Mouse (Mus musculus): Measurements from ENCODE around the gene Rmi2.
"Not testable (repeated sequence)": the region's sequence is repeated elsewhere in the genome, so short reads cannot be mapped to it uniquely, and the experiment has no call there.

Gene Rmi2

DNA sequence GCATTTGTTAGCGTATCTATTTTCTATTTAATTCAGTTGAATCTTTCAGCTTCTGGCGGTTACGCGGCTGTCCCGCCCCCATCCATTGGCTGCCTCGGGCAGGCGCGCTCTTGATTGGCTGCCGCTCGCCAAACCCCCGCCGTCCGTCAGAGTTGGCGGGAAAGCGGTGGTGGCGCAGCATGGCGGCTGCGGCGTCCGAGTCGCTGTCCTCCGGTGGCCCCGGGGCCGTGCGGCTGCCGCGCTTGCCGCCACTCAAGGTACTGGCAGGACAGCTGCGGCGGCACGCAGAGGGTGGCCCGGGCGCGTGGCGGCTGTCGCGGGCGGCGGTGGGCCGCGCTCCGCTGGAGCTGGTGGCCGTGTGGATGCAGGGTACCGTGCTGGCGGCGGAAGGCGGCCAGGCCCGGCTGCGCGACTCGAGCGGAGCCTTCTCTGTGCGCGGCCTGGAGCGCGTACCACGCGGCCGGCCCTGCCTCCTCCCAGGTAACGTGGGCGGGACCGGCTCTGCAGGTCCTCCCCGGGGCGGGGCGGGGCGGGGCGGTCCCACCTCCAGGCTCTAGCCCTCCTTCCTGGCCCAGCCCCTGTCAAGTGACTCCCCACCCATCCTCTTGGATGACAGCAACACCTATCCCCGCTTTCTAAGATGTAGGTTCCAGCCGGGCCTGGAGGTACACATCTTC, at the start of gene Rmi2:
TSS of gene Rmi2 (plus strand) at position 149 of the 677 bp plus-strand sequence.
- DNase-seq (ENCODE audit: low spot score): peak; percentile 88

DNA sequence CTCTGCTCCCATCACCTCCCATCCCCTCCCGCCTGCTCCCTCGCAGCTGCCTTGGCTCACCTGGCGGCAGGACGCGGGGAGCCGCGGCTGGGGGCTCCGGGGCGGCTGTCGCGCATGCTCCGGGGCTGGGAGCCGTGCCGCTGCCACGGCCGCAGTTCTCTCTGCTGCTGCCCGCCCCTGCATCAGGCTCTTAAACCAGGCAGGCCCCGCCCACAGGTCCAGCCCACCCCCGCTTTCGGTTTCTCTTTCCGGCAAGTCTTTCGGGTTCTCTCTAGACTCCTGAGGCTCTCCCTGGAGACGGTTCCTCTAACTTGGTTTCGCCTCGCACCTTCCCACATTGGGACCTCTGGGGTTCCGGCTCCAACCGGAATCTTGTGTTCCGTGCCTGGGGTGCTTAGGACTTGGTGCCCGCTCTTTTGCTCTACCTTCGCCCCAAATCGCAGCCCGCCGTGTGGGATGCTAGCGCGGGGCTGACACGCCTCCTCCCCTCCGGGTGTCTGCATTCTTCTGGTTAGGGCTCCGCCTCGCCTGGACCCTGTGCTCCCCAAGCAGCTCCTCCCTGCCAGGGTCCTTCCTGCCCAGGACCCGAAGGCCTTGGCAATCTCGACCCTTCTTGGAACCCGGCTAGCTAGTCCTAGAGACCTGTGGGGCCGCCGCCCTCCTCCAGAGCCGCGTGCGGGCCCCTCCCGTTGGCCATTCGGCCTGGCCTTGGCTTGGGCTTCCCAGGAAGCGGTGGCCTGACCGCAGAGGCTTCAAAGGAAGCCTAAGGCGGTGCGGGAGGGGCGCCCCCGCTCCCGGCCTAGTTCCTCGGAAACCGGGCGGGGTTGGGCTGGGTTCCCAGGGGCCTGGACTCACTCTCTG, 49.3 kb upstream of the Rmi2 start, which contains the start of gene Socs1:
TSS of gene Socs1 (minus strand) at position 166 of the 861 bp plus-strand sequence.
- DNase-seq (ENCODE audit: low spot score): peak; percentile 89

DNA sequence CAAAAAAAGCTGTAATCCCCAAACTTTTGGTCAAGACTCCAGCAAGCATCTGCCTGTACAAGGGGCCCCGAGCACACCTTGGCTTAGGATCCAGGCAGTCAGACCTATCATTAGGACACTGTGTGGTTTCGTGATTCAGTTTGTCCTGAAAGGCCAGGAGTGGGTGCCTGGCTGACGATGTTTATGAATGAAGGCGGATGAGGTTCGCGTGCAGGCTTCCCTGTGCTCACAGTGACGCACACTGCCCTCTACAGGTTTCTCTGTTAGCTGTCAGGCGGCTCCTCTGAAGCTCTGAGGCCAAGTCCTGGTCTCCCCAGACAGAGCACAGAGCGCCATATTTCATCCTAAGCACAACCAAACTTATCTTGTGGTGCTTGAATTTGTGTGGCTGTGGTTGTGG, 48.6 kb upstream of the Rmi2 start:
- DNase-seq (ENCODE audit: low spot score): peak; percentile 90

DNA sequence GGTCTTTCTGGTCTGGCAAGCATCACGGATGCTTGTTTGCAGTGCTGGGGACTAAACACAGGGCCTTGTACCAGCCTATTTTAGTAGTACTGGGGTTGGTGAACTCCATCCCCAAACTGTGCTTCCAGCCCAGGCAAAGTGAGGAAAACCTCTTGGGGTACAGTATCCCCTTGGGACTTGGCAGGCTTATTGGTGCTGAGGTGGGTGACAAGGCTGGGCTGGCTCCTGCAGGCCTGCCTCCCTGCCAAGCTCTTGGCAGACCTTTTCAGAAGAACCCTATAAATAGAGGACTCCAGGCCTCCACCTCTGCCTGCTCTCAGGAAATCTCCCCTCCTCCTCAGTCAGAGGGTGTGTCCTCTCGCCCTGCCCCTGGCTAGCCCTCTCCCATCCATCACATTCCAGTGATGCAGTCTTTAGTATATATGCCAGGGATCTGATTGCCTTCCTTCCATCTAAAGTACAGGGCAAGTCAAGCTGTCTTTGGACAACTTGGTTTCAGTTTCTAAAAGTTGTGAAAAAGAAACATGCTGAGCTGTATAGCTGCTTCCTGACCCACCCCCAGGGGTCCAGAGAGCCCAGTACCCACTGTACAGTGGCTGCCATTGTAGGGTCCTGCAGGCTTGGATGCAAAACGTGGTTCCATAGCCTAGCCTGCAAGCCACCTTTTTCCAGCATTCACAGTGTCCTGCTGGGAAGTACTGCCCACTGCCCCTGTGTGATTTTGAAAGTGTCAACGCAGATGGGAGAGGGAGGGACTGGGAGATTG, 47.9 kb upstream of the Rmi2 start:
- no peak for DNase-seq (ENCODE audit: low spot score)

DNA sequence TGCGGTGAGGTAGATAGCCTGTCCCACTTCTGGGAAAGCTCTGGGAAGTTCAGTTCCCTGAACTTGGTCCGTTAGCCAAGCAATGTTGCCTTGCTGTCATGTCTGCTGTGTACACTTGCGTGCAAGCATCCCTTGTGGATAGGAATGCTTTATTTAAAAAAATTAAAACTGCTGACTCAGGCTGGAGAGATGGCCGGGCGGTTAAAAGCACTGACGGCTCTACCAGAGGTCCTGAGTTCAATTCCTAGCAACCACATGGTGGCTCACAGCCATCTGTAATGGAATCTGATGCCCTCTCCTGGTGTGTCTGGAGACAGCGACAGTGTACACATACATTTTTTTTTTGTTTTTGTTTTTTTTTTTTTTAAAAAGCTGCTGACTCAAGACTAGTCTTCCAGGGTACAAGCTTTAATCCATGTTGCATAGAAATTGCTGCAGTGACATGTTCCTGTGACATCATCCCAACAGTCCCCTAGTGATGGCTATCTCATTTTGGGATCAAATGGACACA, 47.3 kb upstream of the Rmi2 start:
- no peak for DNase-seq (ENCODE audit: low spot score)

DNA sequence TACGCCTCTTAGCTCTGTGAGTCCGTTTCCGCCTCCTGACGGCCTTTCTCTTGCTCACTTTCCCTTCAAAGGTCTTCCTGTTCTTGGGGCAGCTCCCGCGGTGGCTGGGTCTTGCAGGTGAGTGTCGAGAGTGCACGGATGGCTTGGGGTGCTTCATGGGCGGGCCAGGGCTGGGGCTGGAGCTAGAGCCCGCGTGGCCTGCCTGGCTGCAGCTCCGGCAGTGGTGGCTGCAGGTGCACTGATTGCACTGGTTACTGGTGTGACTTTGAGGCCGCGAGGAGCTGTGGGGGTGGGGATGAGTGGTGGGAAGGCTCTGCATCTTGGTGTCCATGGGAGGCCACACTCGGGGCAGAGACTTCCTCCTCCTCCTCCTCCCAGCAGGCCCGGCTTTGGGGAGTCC, 46.6 kb upstream of the Rmi2 start, which contains the start of gene Tnp2:
TSS of gene Tnp2 (minus strand) at position 390 of the 400 bp plus-strand sequence.
- DNase-seq (ENCODE audit: low spot score): no peak

DNA sequence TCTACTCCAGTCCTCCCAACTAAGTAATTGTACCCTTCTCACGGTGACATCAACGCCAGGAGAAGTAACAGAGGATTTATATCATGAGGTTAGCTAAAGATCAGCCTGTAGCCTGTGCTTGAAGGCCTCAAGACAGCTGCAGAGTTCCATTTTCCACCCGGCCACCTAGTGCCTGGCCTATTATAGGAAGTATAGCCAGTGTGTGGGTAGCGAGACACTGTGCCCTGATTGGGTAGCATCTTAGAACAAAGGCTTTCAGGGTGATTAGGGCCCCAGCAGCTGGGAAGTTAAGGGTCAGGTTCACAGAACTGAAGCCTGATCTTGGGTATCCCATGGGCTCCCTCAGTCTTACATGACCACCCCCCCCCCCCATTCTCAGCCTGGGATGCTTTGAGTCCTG, 46.0 kb upstream of the Rmi2 start:
- DNase-seq (ENCODE audit: low spot score): no peak

DNA sequence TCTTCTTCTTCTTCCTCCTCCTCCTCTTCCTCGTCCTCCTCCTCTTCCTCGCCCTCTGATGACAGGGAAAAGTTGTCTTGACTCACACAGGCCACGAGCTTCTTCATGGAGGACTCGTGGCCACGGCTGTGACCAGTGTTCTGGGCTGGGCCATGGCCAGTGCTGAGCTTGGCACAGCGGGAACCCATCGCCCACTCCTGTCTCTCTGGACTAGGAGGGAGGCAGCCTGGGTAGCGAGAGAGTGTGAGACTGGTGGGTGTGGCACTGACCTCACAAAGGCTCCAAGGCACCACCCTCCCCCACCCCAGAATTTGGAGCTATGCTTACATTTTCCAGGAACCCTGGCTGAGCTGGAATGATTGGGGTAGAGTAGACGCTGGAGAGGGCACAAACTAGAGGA, 44.2 kb upstream of the Rmi2 start, which contains the start of gene Prm3:
TSS of gene Prm3 (minus strand) at position 213 of the 400 bp plus-strand sequence.
- no peak for DNase-seq (ENCODE audit: low spot score)

DNA sequence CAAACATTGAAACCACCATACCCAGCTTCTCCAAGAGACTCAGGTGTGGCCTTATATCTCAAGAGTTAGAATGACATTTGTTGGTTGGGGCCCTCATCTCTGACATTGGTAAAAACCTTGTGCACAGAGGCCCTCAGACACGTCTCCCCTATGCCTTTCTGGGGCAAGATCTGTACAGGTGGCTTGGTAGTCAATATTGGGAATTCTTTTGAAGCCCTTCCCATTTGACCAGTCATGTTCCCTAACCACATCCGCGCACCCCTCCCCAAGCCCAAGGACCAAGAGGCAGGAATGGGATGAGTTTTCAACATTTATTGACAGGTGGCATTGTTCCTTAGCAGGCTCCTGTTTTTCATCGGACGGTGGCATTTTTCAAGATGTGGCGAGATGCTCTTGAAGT, 38.8 kb upstream of the Rmi2 start, which contains the start of gene Prm2:
TSS of gene Prm2 (minus strand) at position 101 of the 400 bp plus-strand sequence.
- no peak for DNase-seq (ENCODE audit: low spot score)

DNA sequence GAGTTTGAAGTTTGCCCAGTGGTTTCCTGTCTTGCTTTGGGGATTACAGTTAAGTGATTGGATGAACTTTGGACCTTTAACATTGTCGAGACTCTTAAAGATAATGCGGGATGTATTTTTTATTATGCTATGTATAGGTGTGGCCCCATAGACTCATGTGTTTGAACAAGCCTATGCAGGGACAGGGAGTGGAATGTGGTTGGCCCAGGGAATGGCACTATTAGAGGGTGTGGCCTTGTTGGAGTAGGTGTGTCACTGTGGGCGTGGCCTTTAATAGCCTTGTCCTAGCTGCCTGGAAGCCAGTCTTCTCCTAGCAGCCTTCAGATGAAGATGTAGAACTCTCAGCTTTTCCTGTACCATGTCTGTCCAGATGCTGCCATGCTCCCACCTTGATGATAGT, 32.4 kb upstream of the Rmi2 start:
- DNase-seq (ENCODE audit: low spot score): not testable (repeated sequence)

DNA sequence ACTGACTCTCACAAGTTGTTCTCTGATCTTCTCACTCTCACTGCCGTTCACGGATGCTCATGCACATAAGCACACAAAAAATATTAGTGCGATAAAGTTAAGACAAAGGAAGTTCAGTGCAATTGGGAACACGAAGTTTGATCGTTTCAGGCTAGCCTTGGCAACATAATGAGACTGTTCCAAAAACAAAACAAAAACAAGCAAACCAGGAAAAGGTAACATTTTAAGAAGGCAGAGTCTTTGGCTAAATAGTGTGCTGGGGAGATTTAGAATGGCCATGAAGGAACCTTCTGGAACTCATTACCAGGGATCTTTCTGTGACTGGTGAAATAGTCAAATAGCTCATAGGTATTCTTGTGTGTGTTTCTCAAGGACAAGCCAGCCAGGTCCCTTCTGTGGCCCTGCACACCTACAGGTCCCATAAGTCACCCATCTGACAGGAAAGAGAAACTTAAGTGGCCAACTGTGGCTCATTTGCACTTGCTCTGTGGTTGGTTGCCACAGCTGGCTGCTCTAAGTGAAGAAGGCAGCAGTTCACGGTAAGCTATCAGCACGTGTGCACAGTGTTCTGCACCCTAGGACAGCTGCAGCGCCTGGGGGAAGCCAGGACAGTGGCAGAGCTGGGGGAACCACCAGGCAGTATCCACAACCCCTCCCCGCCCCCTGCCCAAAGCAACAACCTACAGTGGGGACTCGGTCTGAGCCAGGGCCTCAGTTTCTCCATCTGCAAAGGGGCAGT, 28.9 kb upstream of the Rmi2 start, which contains the start of gene Prm1:
TSS of gene Prm1 (minus strand) at position 51 of the 739 bp plus-strand sequence.
- no peak for DNase-seq (ENCODE audit: low spot score)

DNA sequence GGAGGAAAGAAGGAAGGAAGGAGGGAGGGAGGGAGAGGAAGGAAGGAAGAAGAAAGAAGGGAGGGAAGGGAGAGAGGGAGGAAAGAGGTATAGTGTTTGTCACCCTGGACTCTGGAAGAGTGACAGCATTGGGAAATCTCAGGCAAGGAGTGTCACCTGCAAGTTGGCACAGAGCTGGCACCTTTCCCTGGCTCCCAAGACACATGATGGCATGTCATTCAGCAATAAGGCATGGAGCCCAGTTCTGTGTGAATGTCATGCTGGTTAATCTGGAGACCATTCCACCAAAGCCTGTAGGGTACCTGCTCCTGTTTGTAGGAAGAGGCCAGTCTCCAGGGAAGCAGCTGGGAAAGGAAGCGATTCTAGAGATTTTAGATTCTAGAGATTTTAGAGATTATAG, 24.5 kb upstream of the Rmi2 start:
- no peak for DNase-seq (ENCODE audit: low spot score)

DNA sequence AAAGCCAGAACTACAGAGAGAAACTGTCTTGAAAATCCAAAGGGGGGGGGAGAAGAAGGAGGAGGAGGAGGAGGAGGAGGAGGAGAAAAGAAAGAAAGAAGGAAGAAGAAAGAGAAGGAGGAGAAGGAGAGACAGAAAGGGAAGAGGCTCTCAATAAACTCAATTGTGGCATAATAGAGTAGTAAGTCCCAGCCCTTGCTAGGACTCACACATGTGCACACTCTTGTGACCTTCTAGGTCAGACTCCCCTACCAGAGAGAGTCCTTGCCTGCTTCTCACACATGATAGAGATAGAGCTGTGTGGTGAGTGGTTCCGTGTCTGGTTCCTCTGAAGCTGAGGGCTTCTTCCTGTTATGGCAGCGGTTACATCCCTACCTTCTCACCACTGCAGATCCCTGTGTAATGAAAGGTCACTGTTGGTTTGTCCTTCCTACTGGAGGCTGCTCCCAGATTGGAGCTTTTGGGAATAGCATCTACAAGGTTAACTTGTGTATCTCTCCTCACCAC, 21.9 kb upstream of the Rmi2 start, which contains the start of gene Gm11172:
TSS of gene Gm11172 (plus strand) at position 51 of the 507 bp plus-strand sequence.
- no peak for DNase-seq (ENCODE audit: low spot score)

DNA sequence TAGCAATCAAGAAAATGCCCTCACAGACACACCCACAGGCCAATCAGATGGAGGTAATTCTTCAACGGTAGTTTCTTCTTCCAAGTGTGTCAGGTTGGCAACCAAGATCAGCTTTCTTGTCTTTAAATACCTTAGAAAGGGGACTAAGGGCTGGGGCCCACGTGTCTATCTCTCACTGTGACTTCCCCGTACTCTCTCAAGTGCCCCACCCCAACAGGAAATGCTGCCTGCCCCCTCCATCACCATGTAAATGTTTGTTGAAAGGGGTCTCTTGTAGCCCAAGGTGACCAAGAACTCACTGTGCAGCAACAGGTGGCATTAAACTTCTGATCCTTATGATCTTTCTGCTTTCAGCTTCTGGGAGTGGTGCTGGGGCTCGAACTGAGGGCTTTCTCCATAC, 21.1 kb upstream of the Rmi2 start:
- no peak for DNase-seq (ENCODE audit: low spot score)

DNA sequence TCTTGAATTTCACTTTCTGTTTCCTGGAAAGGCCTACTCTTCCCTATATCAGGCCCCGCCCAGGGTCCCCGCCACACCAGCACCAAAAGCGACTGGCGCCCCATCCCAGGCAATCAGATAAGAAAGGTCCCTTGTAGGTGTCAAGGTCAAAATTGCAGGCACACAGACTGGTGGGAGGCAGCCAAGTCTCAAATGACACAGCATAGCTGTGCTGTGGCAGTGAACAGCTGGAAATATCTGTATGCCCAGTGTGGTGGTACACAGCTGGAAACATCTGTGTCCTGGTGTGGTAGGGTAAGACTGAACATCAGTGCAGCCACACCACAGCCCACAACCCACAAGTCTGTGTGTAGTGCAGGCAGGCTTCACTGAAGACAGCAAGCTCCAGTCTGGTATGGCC, 20.0 kb upstream of the Rmi2 start:
- peak; percentile 18 for DNase-seq (ENCODE audit: low spot score)

DNA sequence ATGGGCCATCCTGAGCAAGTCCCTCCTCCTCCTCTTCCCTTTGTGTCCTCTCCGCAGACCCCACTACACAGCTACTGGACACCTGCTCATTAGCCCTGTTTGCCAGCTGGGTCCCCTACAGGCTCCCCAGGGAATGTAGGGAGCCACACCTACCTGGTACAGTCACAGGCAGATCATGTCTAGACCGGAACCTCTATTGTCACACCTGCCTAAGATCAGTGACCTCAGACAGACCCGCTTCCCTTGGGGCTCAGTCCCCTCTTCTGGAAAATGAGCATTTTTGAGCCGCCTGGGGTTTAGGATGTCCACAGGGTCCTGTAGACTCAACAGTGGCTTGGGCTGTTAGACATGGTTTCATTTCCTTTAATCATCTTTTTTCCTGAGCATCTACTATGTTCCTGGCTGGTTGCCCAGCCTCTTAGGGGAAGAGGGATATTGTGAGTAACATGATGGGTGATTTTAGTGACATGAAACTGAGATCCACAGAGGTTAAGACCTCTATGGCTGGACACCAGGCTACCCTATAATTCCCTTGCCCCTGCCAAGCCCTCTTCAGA, 16.2 kb upstream of the Rmi2 start:
- DNase-seq (ENCODE audit: low spot score): no peak

DNA sequence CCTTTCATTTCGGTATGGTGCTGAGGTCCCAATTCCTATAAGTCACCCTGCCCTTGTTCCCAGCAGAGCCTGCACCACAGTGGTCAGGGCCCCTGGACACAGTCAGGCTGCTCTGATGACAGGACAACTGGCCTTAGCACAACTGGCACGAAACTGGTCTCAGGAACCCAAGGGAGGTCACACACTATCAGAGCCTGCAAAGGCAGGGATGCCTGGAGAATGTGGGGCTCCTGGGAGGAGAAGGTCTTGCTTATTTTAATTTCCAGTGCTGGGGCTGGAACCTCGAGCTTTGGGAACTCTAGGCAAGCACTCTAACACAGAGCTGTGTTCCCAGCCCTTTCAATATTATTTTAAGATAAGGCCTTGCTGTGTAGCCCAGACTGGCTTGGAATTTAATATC, 14.9 kb upstream of the Rmi2 start:
- DNase-seq (ENCODE audit: low spot score): no peak

DNA sequence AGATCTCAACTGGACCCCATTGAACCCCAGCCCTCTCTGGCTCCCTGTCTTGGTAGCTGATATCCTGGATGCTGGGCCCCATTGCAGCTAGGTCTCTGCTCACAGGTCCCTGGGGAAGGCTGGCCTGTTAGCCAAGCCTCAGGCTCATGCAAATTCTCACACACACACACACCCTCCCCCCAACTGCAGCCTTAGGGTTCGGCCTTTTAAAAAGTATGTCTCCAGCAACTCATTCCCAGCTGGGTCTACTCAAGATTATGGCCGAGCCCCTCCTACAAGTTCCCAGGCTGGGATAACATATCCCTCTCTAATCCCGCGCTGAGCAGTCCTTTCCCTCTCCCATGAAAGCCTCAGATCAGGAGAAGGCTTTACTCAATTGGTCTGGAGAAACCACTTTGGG, 13.5 kb upstream of the Rmi2 start:
- DNase-seq (ENCODE audit: low spot score): no peak

DNA sequence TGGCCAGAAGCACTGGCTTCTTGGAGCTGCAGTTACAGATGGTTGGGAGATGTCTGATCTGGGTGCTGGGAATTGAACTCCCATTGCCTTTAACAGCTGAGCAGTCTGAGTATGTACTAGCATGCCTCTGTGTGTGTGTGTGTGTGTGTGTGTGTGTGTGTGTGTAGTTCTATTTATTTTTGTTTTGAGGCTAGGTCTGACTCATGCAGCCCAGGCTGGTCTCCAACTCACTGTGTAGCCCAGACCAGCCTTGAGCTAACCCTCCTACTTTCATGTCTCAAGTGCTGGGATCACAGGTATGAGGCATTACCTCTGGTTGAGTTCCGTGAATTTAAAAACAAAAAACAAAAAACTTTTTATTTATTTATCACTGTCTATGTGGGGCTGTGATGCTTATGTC, 10.3 kb upstream of the Rmi2 start:
- DNase-seq (ENCODE audit: low spot score): no peak

DNA sequence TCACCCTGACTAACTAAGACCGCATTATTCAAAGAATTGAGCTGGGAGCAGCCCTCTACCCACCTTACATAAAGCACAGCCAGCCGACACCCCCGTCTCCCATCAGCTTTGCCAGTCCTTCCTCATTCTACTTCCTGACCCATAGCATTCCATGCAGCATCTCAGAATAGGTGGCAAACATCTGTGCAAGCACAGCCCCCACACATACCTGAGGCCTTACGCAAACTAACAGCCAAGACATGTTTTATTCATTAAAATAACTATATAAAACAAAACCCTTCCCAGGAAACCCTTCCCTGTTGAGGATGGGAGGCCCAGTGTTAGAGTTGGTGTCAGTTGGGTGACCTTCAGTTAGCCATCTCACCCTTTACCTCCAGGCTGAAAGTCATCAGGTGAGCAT, 9.0 kb upstream of the Rmi2 start:
- DNase-seq (ENCODE audit: low spot score): no peak

DNA sequence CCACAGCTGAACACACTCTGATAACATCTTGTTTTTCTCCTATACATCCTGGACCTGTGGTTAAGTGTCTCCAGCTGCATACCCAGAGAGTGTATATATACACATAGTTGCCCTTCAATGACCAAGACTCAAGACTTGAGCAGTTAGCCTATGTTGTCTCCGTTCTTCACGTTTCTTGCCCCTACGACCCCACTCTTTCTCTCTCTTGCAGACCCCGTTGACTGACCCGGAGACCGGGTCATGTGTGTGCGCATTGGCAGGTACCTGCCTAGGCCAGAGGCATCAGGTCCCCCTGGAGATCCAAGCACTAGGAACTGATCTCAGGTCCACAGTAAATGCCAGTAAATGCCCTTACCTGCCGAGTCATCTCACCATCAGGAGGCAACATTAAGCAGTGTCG, 7.6 kb upstream of the Rmi2 start:
- DNase-seq (ENCODE audit: low spot score): no peak

All from lung, postnatal 25 days (tissue).